Mouse (Mus musculus) spleen, adult 2 months (tissue): Measurements from ENCODE around the gene Gsdma.

Source experiments
- CTCF ChIP-seq: fragments of 200-500 bp; IDR thresholded peaks from 2 replicates; pipeline ENCODE4 v1.5.1; 2011; ENCODE audit warnings: mild to moderate bottlenecking, inconsistent platforms; ENCODE audit not compliant: insufficient read depth, insufficient read length, insufficient replicate concordance; ENCODE audit errors: extremely low read depth
- POLR2A ChIP-seq: fragments of 200-500 bp; IDR thresholded peaks from 2 replicates; pipeline ENCODE4 v1.6.1; 2011; ENCODE audit warnings: low read depth, low read length, inconsistent platforms

DNA sequence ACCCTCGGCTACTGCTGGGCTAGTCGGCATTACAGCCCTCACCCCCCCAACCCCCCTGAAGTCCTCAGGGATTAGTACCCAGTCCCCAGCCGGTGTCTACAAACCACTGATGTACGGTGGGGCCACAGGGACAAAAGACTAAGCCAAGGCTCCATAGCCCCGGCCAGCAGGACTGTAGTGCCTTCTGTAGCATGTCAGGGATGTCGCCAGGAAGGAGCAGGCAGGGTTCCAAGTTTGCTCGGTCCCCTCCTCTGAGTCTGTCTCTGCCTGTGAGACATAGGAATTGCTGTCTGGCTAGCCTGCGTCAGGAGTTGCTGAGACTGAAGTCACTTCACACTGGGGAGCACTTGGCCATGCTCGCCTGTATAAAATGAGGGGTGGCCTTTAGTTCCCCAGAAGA lies 30.1 kb downstream of the Gsdma start:
- TF ChIP-seq CTCF: no peak
- no peak for TF ChIP-seq POLR2A
